Mouse (Mus musculus) midbrain, embryonic 14.5 days (tissue): ENCODE results near the gene Rnf40. TPM values are rescaled to one million over a fixed set of nuclear protein-coding genes. Genes with fewer than 3 reads are reported as not detected.
A peak's percentile ranks its signal among the peaks of the same experiment; 100 is the strongest.
"Not testable (repeated sequence)": the region's sequence is repeated elsewhere in the genome, so short reads cannot be mapped to it uniquely, and the experiment has no call there.

ENCODE experiments used
- ATAC-seq: fragments of 200-750 bp; cut with Nextera tagmentation; 2 replicates; pipeline ENCODE4 v1.8.0; 2017; ENCODE audit warnings: moderate number of reproducible peaks, moderate library complexity; ENCODE audit not compliant: low FRiP score, low TSS enrichment
- DNase-seq: peaks from one replicate; pipeline ENCODE4 v3.0.0-alpha.2; 2015
- H3K27ac ChIP-seq: fragments of 300-500 bp; sonication (generic); replicated peaks from 2 replicates; pipeline ENCODE4 v1.5.1; 2014; ENCODE audit warnings: mild to moderate bottlenecking, low read depth, low read length, moderate library complexity
- H3K27me3 ChIP-seq: fragments of 300-500 bp; sonication (generic); 2 replicates; pipeline ENCODE4 v1.6.1; 2014; ENCODE audit warnings: low read length, control low read depth, mixed read lengths; ENCODE audit not compliant: control insufficient read depth, insufficient read depth
- H3K36me3 ChIP-seq: fragments of 300-500 bp; sonication (generic); 2 replicates; pipeline ENCODE4 v1.6.1; 2014; ENCODE audit warnings: low read length, control low read depth; ENCODE audit not compliant: control insufficient read depth, insufficient read depth
- H3K4me1 ChIP-seq: fragments of 300-500 bp; sonication (generic); 2 replicates; pipeline ENCODE4 v1.6.1; 2014; ENCODE audit warnings: mild to moderate bottlenecking, antibody characterized with exemption, low read length, control low read depth; ENCODE audit not compliant: control insufficient read depth, insufficient read depth
- H3K4me2 ChIP-seq: fragments of 300-500 bp; sonication (generic); 2 replicates; pipeline ENCODE4 v1.6.1; 2014; ENCODE audit warnings: mild to moderate bottlenecking, low read length, moderate library complexity
- H3K4me3 ChIP-seq: fragments of 300-500 bp; sonication (generic); replicated peaks from 2 replicates; pipeline ENCODE4 v1.5.1; 2014; ENCODE audit warnings: low read depth, low read length
- H3K9ac ChIP-seq: fragments of 300-500 bp; sonication (generic); replicated peaks from 2 replicates; pipeline ENCODE4 v1.6.1; 2014; ENCODE audit warnings: mild to moderate bottlenecking, low read length, moderate library complexity
- H3K9me3 ChIP-seq: fragments of 300-500 bp; sonication (generic); 2 replicates; pipeline ENCODE4 v1.6.1; 2016; ENCODE audit warnings: low read length, control low read depth, mixed read lengths; ENCODE audit not compliant: control insufficient read depth
- WGBS: fragments of 180-500 bp; shearing (Covaris S2); extraction: QIAGEN DNeasy Blood & Tissue Kit; methylation state at CpG from one replicate; pipeline ENCODE4 v1.1.7; 2014; 5-methylcytosine and 5-hydroxymethylcytosine counted together
- polyA plus RNA-seq: library from polyadenylated mRNA; unstranded; fragments of >200 nt; fragmentation: Nextera tagmentation; extraction: Ambion mirVana; gene quantifications from 2 replicates; pipeline ENCODE4 v1.2.1, GENCODE M21; 2014

Rnf40 gene
- polyA plus RNA-seq, 1 experiment from 2014 or later, result 45.0 TPM

GRCm38 (mm10) chr7:127626039-127626438 lies 37.5 kb downstream of the Rnf40 start:
- Histone ChIP-seq H3K4me1 (no peaks in the 10 kb centered on the region), H3K27ac (no peak overlapping the region), H3K36me3 (no peaks in the 10 kb centered on the region), H3K9ac (no peak overlapping the region), H3K4me2 (no peak overlapping the region), H3K4me3 (no peak overlapping the region), H3K27me3 (no peaks in the 10 kb centered on the region), H3K9me3 (no peaks in the 10 kb centered on the region)
- whole genome bisulfite sequencing, result 98% methylated on average over 7 of the region's 7 CpGs
- DNase-seq (no peak), ATAC-seq (no peak)

- no peak overlapping the region for H3K4me3 ChIP-seq
- 86% methylated on average over 4 of the region's 4 CpGs for WGBS
Measured at GRCm38 (mm10) chr7:127626471-127626870, 37.9 kb downstream of the Rnf40 start.

GRCm38 (mm10) chr7:127628646-127629045 lies 40.1 kb downstream of the Rnf40 start:
- Histone ChIP-seq H3K27ac (no peak overlapping the region), H3K4me1 (no peaks in the 10 kb centered on the region), H3K4me2 (no peak overlapping the region), H3K9me3 (no peaks in the 10 kb centered on the region), H3K4me3 (no peak overlapping the region), H3K9ac (no peak overlapping the region), H3K36me3 (no peaks in the 10 kb centered on the region), H3K27me3 (no peaks in the 10 kb centered on the region)
- WGBS, result 82% methylated on average over 5 of the region's 5 CpGs
- no peak for DNase-seq
- no peak for ATAC-seq

More at GRCm38 (mm10) chr7:127626471-127626870, 37.9 kb downstream of the Rnf40 start:
- no peaks in the 10 kb centered on the region for H3K36me3 ChIP-seq
- no peaks in the 10 kb centered on the region for H3K4me1 ChIP-seq
- H3K4me2 ChIP-seq, result no peak overlapping the region
- H3K9me3 ChIP-seq, result no peaks in the 10 kb centered on the region
- no peak overlapping the region for H3K27ac ChIP-seq
- DNase-seq, result no peak
- no peak for ATAC-seq
- H3K27me3 ChIP-seq, result no peaks in the 10 kb centered on the region
- H3K9ac ChIP-seq, result no peak overlapping the region

GRCm38 (mm10) chr7:127631416-127631815 lies 42.8 kb downstream of the Rnf40 start:
- H3K4me3 ChIP-seq, result no peak overlapping the region
- H3K4me1 ChIP-seq, result no peaks in the 10 kb centered on the region
- WGBS, result 70% methylated on average over 4 of the region's 4 CpGs
- H3K9me3 ChIP-seq, result no peaks in the 10 kb centered on the region
- no peaks in the 10 kb centered on the region for H3K27me3 ChIP-seq
- H3K27ac ChIP-seq, result no peak overlapping the region
- H3K9ac ChIP-seq, result no peak overlapping the region
- no peaks in the 10 kb centered on the region for H3K36me3 ChIP-seq
- no peak for DNase-seq
- ATAC-seq, result no peak
- H3K4me2 ChIP-seq, result no peak overlapping the region

GRCm38 (mm10) chr7:127636963-127637362 lies 48.4 kb downstream of the Rnf40 start:
- H3K4me1 ChIP-seq, result peaks cover 5% of the 10 kb centered on the region; the same call in 1 of the 2 replicates
- no peak; the same call in 1 of the 2 replicates for ATAC-seq
- H3K4me2 ChIP-seq, result peak overlapping the region; percentile 61
- H3K9ac ChIP-seq, result peak overlapping the region; percentile 66
- WGBS, result under 1% methylated on average over 27 of the region's 27 CpGs
- H3K27me3 ChIP-seq, result no peaks in the 10 kb centered on the region
- H3K4me3 ChIP-seq, result peak overlapping the region; percentile 49
- no peak overlapping the region for H3K27ac ChIP-seq
- H3K36me3 ChIP-seq, result no peaks in the 10 kb centered on the region
- no peaks in the 10 kb centered on the region for H3K9me3 ChIP-seq
- peak; percentile 90 for DNase-seq

- H3K9ac ChIP-seq, result no peak overlapping the region
- no peaks in the 10 kb centered on the region for H3K9me3 ChIP-seq
- DNase-seq, result no peak
- peaks cover 5% of the 10 kb centered on the region; the same call in 1 of the 2 replicates for H3K4me1 ChIP-seq
- no peaks in the 10 kb centered on the region for H3K36me3 ChIP-seq
- H3K27ac ChIP-seq, result no peak overlapping the region
- no peak for ATAC-seq
- no peak overlapping the region for H3K4me2 ChIP-seq
- no peaks in the 10 kb centered on the region for H3K27me3 ChIP-seq
- no peak overlapping the region for H3K4me3 ChIP-seq
- 66% methylated on average over 4 of the region's 4 CpGs for WGBS
Measured at GRCm38 (mm10) chr7:127641260-127641659, 52.7 kb downstream of the Rnf40 start.

- Histone ChIP-seq H3K27ac (no peak overlapping the region), H3K27me3 (no peaks in the 10 kb centered on the region), H3K9ac (no peak overlapping the region), H3K4me1 (peaks cover 4% of the 10 kb centered on the region; the same call in 1 of the 2 replicates), H3K4me3 (no peak overlapping the region), H3K36me3 (no peaks in the 10 kb centered on the region), H3K4me2 (no peak overlapping the region), H3K9me3 (no peaks in the 10 kb centered on the region)
- no peak for ATAC-seq
- DNase-seq, result no peak
- 68% methylated on average over 4 of the region's 4 CpGs for WGBS
Measured at GRCm38 (mm10) chr7:127642254-127642653, 53.7 kb downstream of the Rnf40 start.

GRCm38 (mm10) chr7:127646363-127646762 lies 57.8 kb downstream of the Rnf40 start:
- Histone ChIP-seq H3K4me3 (no peak overlapping the region), H3K4me2 (no peak overlapping the region), H3K9ac (no peak overlapping the region), H3K4me1 (no peaks in the 10 kb centered on the region), H3K27ac (no peak overlapping the region), H3K9me3 (no peaks in the 10 kb centered on the region), H3K36me3 (no peaks in the 10 kb centered on the region), H3K27me3 (no peaks in the 10 kb centered on the region)
- ATAC-seq, result no peak
- WGBS, result 88% methylated on average over 4 of the region's 4 CpGs
- no peak for DNase-seq

- not testable (repeated sequence) for H3K9me3 ChIP-seq, ATAC-seq
- WGBS, result 91% methylated on average over 7 of the region's 7 CpGs
Measured at GRCm38 (mm10) chr7:127647576-127647975, 59.0 kb downstream of the Rnf40 start.

More at GRCm38 (mm10) chr7:127647576-127647975, 59.0 kb downstream of the Rnf40 start:
- not testable (repeated sequence) for H3K4me2 ChIP-seq, H3K36me3 ChIP-seq, H3K27me3 ChIP-seq, DNase-seq, H3K4me3 ChIP-seq, H3K9ac ChIP-seq, H3K4me1 ChIP-seq, H3K27ac ChIP-seq
